Mouse (Mus musculus): Measurements from ENCODE around the gene Odf3l2.

- peak in 2 of 3 experiments; percentile 48 to 59; a peak in 4 of 6 replicates for TF ChIP-seq CTCF (IDR thresholded peaks at IDR 0.05 in 2 of 3, conservative IDR thresholded peaks at IDR 0.05 in 1 of 3; ENCODE audit: control insufficient read depth in 1 of 3, insufficient read depth in 1 of 3, low read depth in 2 of 3, low read length in 3 of 3, poor library complexity in 1 of 3, severe bottlenecking in 1 of 3)
- no peak for TF ChIP-seq POLR2A (IDR thresholded peaks at IDR 0.05; ENCODE audit: control insufficient read depth in 1 of 2, insufficient read depth in 1 of 2, low read depth in 1 of 2, low read length in 2 of 2, poor library complexity in 1 of 2)
- TF ChIP-seq NELFE (IDR thresholded peaks at IDR 0.05; ENCODE audit: low read depth, low read length) = no peak
- no peak for TF ChIP-seq MAZ (IDR thresholded peaks at IDR 0.05; ENCODE audit: low read depth, low read length)
Measured at GRCm38 (mm10) chr10:79658829-79659228, 13.3 kb upstream of the Odf3l2 start.

Data from MEL (cell line).